Mouse (Mus musculus) liver, postnatal 0 days (tissue): ENCODE measurements around the gene Dbndd2. TPM values are rescaled to one million over a fixed set of nuclear protein-coding genes. Genes with fewer than 3 reads are reported as not detected.

Experiments
- ATAC-seq: fragments of 200-750 bp; cut with Nextera tagmentation; 2 replicates; pipeline ENCODE4 v1.8.0; 2017; ENCODE audit warnings: mild to moderate bottlenecking, moderate library complexity
- DNase-seq: peaks from one replicate; pipeline ENCODE4 v3.0.0-alpha.2; 2016
- H3K27ac ChIP-seq: fragments of 300-500 bp; sonication (generic); 2 replicates; pipeline ENCODE4 v1.5.1; 2014; ENCODE audit warnings: antibody characterized with exemption, moderate library complexity, mild to moderate bottlenecking, low read depth
- H3K27me3 ChIP-seq: fragments of 300-500 bp; sonication (generic); 2 replicates; pipeline ENCODE4 v1.6.1; 2014; ENCODE audit warnings: low read length, control low read depth, mixed read lengths; ENCODE audit not compliant: insufficient read depth
- H3K36me3 ChIP-seq: fragments of 300-500 bp; sonication (generic); replicated peaks from 2 replicates; pipeline ENCODE4 v1.6.1; 2014; ENCODE audit warnings: mild to moderate bottlenecking, control low read depth, low read length, moderate library complexity, mixed read lengths; ENCODE audit not compliant: insufficient read depth
- H3K4me1 ChIP-seq: fragments of 300-500 bp; sonication (generic); 2 replicates; pipeline ENCODE4 v1.6.1; 2014; ENCODE audit warnings: antibody characterized with exemption, mild to moderate bottlenecking, control low read depth; ENCODE audit not compliant: insufficient read depth
- H3K4me2 ChIP-seq: fragments of 300-500 bp; sonication (generic); 2 replicates; pipeline ENCODE4 v1.6.1; 2014; ENCODE audit warnings: low read depth, mild to moderate bottlenecking, low read length, moderate library complexity, mixed read lengths
- H3K4me3 ChIP-seq: fragments of 300-500 bp; sonication (generic); 2 replicates; pipeline ENCODE4 v1.5.1; 2014; ENCODE audit warnings: low read depth, low read length
- H3K9ac ChIP-seq: fragments of 300-500 bp; sonication (generic); replicated peaks from 2 replicates; pipeline ENCODE4 v1.6.1; 2014; ENCODE audit warnings: mild to moderate bottlenecking, moderate library complexity
- H3K9me3 ChIP-seq: fragments of 300-500 bp; sonication (generic); 2 replicates; pipeline ENCODE4 v1.6.1; 2016; ENCODE audit warnings: mild to moderate bottlenecking, control low read depth, low read length, mixed read lengths
- CTCF ChIP-seq: sonication (generic); IDR thresholded peaks from 2 replicates; pipeline ENCODE4 v1.5.1; 2016; ENCODE audit warnings: antibody characterized with exemption, low read depth
- EP300 ChIP-seq: IDR thresholded peaks from 2 replicates; pipeline ENCODE4 v1.6.1; 2016; ENCODE audit warnings: antibody characterized with exemption, low read depth, mild to moderate bottlenecking
- WGBS: fragments of 180-500 bp; shearing (Covaris S2); extraction: QIAGEN DNeasy Blood & Tissue Kit; methylation state at CpG from one replicate; pipeline ENCODE4 v1.1.7; 2014; ENCODE audit not compliant: insufficient replicate concordance; 5-methylcytosine and 5-hydroxymethylcytosine counted together
- polyA plus RNA-seq: library from polyadenylated mRNA; unstranded; fragments of >200 nt; fragmentation: Nextera tagmentation; extraction: Ambion mirVana; gene quantifications from 2 replicates; pipeline ENCODE4 v1.2.1, GENCODE M21; 2015

Dbndd2 gene
- polyA plus RNA-seq, 1 experiment from 2014 or later = 2.7 TPM

- Histone ChIP-seq H3K4me3 (no peak overlapping the region), H3K9me3 (no peaks in the 10 kb centered on the region), H3K36me3 (no peaks in the 10 kb centered on the region), H3K9ac (no peak overlapping the region), H3K4me1 (peaks cover 4% of the 10 kb centered on the region; the same call in 1 of the 2 replicates), H3K27me3 (no peaks in the 10 kb centered on the region), H3K4me2 (no peak overlapping the region), H3K27ac (no peak overlapping the region)
- no peak for ATAC-seq
- DNase-seq = no peak
- WGBS = 79% methylated on average over 9 of the region's 9 CpGs
- no peak for TF ChIP-seq CTCF
- no peak for TF ChIP-seq EP300
These were observed 30.0 kb downstream of the Dbndd2 start for GRCm38 (mm10) chr2:164515897-164516296.

GRCm38 (mm10) chr2:164516592-164516991, 30.7 kb downstream of the Dbndd2 start:
- no peak overlapping the region for H3K9ac ChIP-seq
- no peaks in the 10 kb centered on the region for H3K27me3 ChIP-seq
- H3K4me2 ChIP-seq = no peak overlapping the region
- H3K4me1 ChIP-seq = peaks cover 6% of the 10 kb centered on the region; the same call in 1 of the 2 replicates
- no peaks in the 10 kb centered on the region for H3K36me3 ChIP-seq
- TF ChIP-seq CTCF (no peak), EP300 (no peak)
- no peak overlapping the region for H3K27ac ChIP-seq
- WGBS = 81% methylated on average over 11 of the region's 11 CpGs
- ATAC-seq (no peak), DNase-seq (no peak)
- no peak overlapping the region for H3K4me3 ChIP-seq
- H3K9me3 ChIP-seq = no peaks in the 10 kb centered on the region

GRCm38 (mm10) chr2:164517485-164518221, 31.7 kb downstream of the Dbndd2 start:
- no peaks in the 10 kb centered on the region for H3K36me3 ChIP-seq
- H3K4me1 ChIP-seq = peaks cover 4% of the 10 kb centered on the region; the same call in 1 of the 2 replicates
- TF ChIP-seq EP300 = no peak
- TF ChIP-seq CTCF = peak; percentile 92
- 33% methylated on average over 10 of the region's 10 CpGs for WGBS
- no peak overlapping the region for H3K9ac ChIP-seq
- 0 out of 2 replicates have a peak, but pooled peaks have one; percentile 35 for ATAC-seq
- DNase-seq = peak; percentile 62
- no peak overlapping the region for H3K4me3 ChIP-seq
- H3K27ac ChIP-seq = no peak overlapping the region
- H3K9me3 ChIP-seq = no peaks in the 10 kb centered on the region
- H3K27me3 ChIP-seq = no peaks in the 10 kb centered on the region
- H3K4me2 ChIP-seq = no peak overlapping the region

DNA sequence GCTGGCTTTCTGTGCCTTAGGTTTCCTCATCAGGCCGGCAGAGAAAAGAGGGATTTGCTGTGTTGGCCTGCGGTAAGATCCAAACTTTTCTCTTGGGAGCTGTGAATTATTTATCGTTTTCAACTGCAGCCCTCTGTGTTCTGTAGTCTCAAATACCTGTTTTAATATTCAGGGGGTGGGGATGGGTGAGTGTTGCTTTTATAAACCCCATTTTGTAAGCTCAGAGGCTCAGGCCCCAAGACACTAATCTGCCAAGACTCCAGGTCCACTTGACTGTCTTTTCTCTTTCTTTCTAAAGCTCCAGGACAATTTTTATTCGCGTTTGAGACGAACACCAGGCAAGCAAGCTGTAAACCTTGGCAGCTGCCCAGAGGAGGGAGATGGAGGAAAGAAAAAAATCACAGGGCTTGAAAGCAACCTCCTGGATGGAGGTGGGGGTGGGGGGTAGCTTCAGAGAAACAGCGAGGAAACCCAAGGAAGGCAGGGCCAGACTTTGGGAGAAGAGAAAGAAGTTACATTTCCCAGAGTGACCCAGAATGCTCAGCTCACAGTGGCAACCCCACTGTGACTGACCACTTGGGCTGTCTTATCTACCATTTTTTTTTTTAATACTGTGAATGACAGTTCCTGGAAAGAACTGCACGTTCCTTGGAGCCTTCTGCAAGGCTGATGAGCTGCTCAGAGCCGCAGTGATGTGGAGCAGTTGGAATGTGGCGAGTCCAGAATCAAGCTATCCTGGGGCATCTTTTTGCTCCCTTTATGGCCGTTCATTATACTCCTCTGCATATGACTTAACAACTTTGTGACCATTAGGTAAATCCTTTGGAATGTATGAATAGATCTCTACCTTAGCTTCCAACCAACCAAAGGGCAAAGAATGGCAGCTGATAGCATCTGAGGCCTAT, 32.6 kb downstream of the Dbndd2 start:
- no peak for ATAC-seq
- 59% methylated on average over 11 of the region's 11 CpGs for WGBS

DNA sequence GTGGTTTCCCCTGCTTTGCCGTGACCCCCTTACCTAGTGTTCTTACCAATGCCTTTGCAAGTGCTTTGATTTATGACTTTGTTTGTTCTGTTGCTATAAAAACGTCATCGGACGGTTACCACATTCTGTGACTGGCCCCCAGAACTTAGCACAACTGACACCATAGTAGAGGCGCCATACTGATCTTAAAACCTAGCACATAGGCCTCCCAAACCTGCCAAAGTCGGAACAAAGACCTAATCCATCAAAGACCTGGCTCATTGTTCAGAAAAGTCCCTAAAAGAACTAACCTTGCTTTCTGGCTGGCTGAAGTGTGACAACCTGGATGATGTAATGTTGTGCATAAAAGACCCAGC, 33.2 kb downstream of the Dbndd2 start:
- ATAC-seq (no peak), DNase-seq (no peak)
- H3K27me3 ChIP-seq = no peaks in the 10 kb centered on the region
- WGBS = 57% methylated on average over 6 of the region's 6 CpGs
- H3K4me2 ChIP-seq = no peak overlapping the region
- 0 out of 2 replicates have a peak, but pooled peaks cover 5% of the 10 kb centered on the region for H3K4me1 ChIP-seq
- H3K36me3 ChIP-seq = no peaks in the 10 kb centered on the region
- no peaks in the 10 kb centered on the region for H3K9me3 ChIP-seq
- H3K4me3 ChIP-seq = no peak overlapping the region
- TF ChIP-seq CTCF (no peak), EP300 (no peak)
- H3K27ac ChIP-seq = no peak overlapping the region
- no peak overlapping the region for H3K9ac ChIP-seq

More for the DNA sequence above, 32.6 kb downstream of the Dbndd2 start:
- no peaks in the 10 kb centered on the region for H3K9me3 ChIP-seq
- no peak for TF ChIP-seq EP300
- no peak for TF ChIP-seq CTCF
- DNase-seq = no peak
- no peaks in the 10 kb centered on the region for H3K27me3 ChIP-seq
- H3K4me1 ChIP-seq = 0 out of 2 replicates have a peak, but pooled peaks cover 5% of the 10 kb centered on the region
- no peak overlapping the region for H3K9ac ChIP-seq
- no peak overlapping the region for H3K4me2 ChIP-seq
- H3K27ac ChIP-seq = no peak overlapping the region
- no peak overlapping the region for H3K4me3 ChIP-seq
- H3K36me3 ChIP-seq = no peaks in the 10 kb centered on the region

DNA sequence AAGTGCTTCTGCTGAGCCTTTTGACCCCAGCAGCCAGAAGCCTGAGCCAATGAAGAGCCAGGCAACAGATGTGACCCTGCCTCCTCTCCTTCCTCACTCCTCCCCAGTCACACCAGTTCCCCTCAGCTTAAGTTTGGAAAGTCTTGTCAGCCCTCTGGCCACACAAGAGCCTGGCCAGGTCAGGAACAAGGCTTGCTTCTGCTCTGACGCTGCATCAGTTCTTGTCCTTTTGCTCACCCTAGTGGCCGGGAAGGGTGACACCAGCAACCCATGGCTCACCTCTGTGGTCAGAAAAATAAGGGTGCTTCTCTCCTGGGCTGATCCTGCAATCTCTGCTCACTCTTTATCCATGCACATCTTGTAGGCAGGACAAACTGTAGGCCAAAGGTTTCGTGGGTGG, 34.9 kb downstream of the Dbndd2 start:
- 3% methylated on average over 3 of the region's 3 CpGs for WGBS
- no peaks in the 10 kb centered on the region for H3K9me3 ChIP-seq
- DNase-seq = peak; percentile 61
- no peaks in the 10 kb centered on the region for H3K36me3 ChIP-seq
- no peak overlapping the region for H3K9ac ChIP-seq
- 0 out of 2 replicates have a peak, but pooled peaks cover 5% of the 10 kb centered on the region for H3K4me1 ChIP-seq
- H3K27me3 ChIP-seq = no peaks in the 10 kb centered on the region
- no peak overlapping the region for H3K4me3 ChIP-seq
- H3K27ac ChIP-seq = no peak overlapping the region
- ATAC-seq = peak; percentile 75
- H3K4me2 ChIP-seq = no peak overlapping the region
- TF ChIP-seq CTCF = peak; percentile 88
- no peak for TF ChIP-seq EP300
